1 mouse cellular context compared by ENCODE assay signal in genomic region chr5:112324637-112325545, GRCm38 (mm10).
A peak's percentile ranks its signal among the peaks of the same experiment; 100 is the strongest.
TF ChIP-seq lines count a peak whose summit lies in the region.

No protein-coding gene starts in this region.

TF ChIP-seq in CH12.LX, 34 proteins besides CTCF, POLR2A, EP300 and RAD21:
- no peak for TF ChIP-seq JUN (IDR thresholded peaks at IDR 0.05; ENCODE audit: insufficient read depth, low read depth, low read length)
- no peak for TF ChIP-seq E2F4 (IDR thresholded peaks at IDR 0.05; ENCODE audit: insufficient replicate concordance, low read depth, low read length)
- no peak; the same call in 1 of the 2 replicates for TF ChIP-seq MEF2A (IDR thresholded peaks at IDR 0.05; ENCODE audit: borderline replicate concordance, low read depth, low read length)
- peak; percentile 13; the same call in 1 of the 2 replicates for TF ChIP-seq IRF4 (IDR thresholded peaks at IDR 0.05; ENCODE audit: low read depth, low read length)
- no peak for TF ChIP-seq UBTF (IDR thresholded peaks at IDR 0.05; ENCODE audit: low read depth, low read length)
- no peak for TF ChIP-seq JUND (conservative IDR thresholded peaks at IDR 0.05; ENCODE audit: low read depth, low read length)
- no peak for TF ChIP-seq ZC3H11A (IDR thresholded peaks at IDR 0.05; ENCODE audit: low read depth, low read length)
- TF ChIP-seq USF2 (conservative IDR thresholded peaks at IDR 0.05; ENCODE audit: low read depth, low read length) = no peak
- peak; percentile 75 for TF ChIP-seq BHLHE40 (IDR thresholded peaks at IDR 0.05; ENCODE audit: low read depth, low read length)
- no peak for TF ChIP-seq GABPA (IDR thresholded peaks at IDR 0.05; ENCODE audit: insufficient replicate concordance, low read depth, low read length)
- TF ChIP-seq ZKSCAN1 (IDR thresholded peaks at IDR 0.05; ENCODE audit: borderline replicate concordance, low read depth, low read length) = no peak
- no peak; the same call in 1 of the 2 replicates for TF ChIP-seq ETS1 (conservative IDR thresholded peaks at IDR 0.05; ENCODE audit: low read depth, low read length)
- TF ChIP-seq MAX (IDR thresholded peaks at IDR 0.05; ENCODE audit: low read length) = peak; percentile 67
- TF ChIP-seq USF1 (IDR thresholded peaks at IDR 0.05; ENCODE audit: low read depth, low read length) = peak; percentile 32; the same call in 1 of the 2 replicates
- no peak; the same call in 1 of the 2 replicates for TF ChIP-seq HCFC1 (IDR thresholded peaks at IDR 0.05; ENCODE audit: low read depth, low read length)
- 0 out of 2 replicates have a peak, but pooled peaks have one; percentile 68 for TF ChIP-seq CHD1 (IDR thresholded peaks at IDR 0.05; ENCODE audit: low read depth, low read length)
- peak; percentile 57 for TF ChIP-seq NELFE (IDR thresholded peaks at IDR 0.05; ENCODE audit: low read depth, low read length)
- TF ChIP-seq NRF1 (IDR thresholded peaks at IDR 0.05; ENCODE audit: low read depth, low read length) = peak; percentile 50
- peak; percentile 32; the same call in 1 of the 2 replicates for TF ChIP-seq ELF1 (IDR thresholded peaks at IDR 0.05; ENCODE audit: low read depth, low read length)
- TF ChIP-seq TCF12 (IDR thresholded peaks at IDR 0.05; ENCODE audit: low read depth, low read length) = peak; percentile 65; the same call in 1 of the 2 replicates
- TF ChIP-seq RCOR1 (conservative IDR thresholded peaks at IDR 0.05; ENCODE audit: low read depth, low read length) = peak; percentile 49; the same call in 1 of the 2 replicates
- peak; percentile 53 for TF ChIP-seq SIN3A (IDR thresholded peaks at IDR 0.05; ENCODE audit: low read length)
- TF ChIP-seq POLR2AphosphoS2 (IDR thresholded peaks at IDR 0.05; ENCODE audit: low read depth, low read length) = peak; percentile 55; the same call in 1 of the 2 replicates
- TF ChIP-seq PAX5 (IDR thresholded peaks at IDR 0.05; ENCODE audit: low read length) = no peak
- TF ChIP-seq MXI1 (IDR thresholded peaks at IDR 0.05; ENCODE audit: low read depth, low read length) = peak; percentile 58
- TF ChIP-seq SMC3 (IDR thresholded peaks at IDR 0.05; ENCODE audit: low read depth, low read length) = peak; percentile 9; the same call in 1 of the 2 replicates
- no peak for TF ChIP-seq KAT2A (IDR thresholded peaks at IDR 0.05; ENCODE audit: insufficient replicate concordance, low read length)
- TF ChIP-seq TBP (conservative IDR thresholded peaks at IDR 0.05; ENCODE audit: low read depth, low read length) = peak; percentile 31; the same call in 1 of the 2 replicates
- peak; percentile 22; the same call in 1 of the 2 replicates for TF ChIP-seq CHD2 (IDR thresholded peaks at IDR 0.05; ENCODE audit: low read length)
- TF ChIP-seq MAFK (IDR thresholded peaks at IDR 0.05; ENCODE audit: insufficient replicate concordance, low read length) = no peak
- no peak for TF ChIP-seq MAZ (IDR thresholded peaks at IDR 0.05; ENCODE audit: low read depth, low read length)
- peak; percentile 43; the same call in 1 of the 2 replicates for TF ChIP-seq MYC (IDR thresholded peaks at IDR 0.05; ENCODE audit: low read depth, low read length)
- no peak for TF ChIP-seq ZNF384 (IDR thresholded peaks at IDR 0.05; ENCODE audit: low read depth, low read length)
- TF ChIP-seq ZMIZ1 (IDR thresholded peaks at IDR 0.05; ENCODE audit: low read depth, low read length) = peak; percentile 74; the same call in 1 of the 2 replicates
